Mouse (Mus musculus): ENCODE results near the gene Hs3st6. TPM values are rescaled to one million over a fixed set of nuclear protein-coding genes. Genes with fewer than 3 reads are reported as not detected.

The Hs3st6 gene
- polyA plus RNA-seq, 1 experiment, result 0.72 TPM

GRCm38 (mm10) chr17:24734513-24734912 is 18.3 kb upstream of the Hs3st6 start:
- Histone ChIP-seq H3K9me3 (replicated peaks; ENCODE audit: control insufficient read depth, insufficient read depth, low read length, poor library complexity, severe bottlenecking) (no peaks in the 10 kb centered on the region), H3K9ac (ENCODE audit: low read depth, poor library complexity, severe bottlenecking) (no peak overlapping the region), H3K4me3 (ENCODE audit: low read depth, low read length) (no peak overlapping the region), H3K36me3 (ENCODE audit: control insufficient read depth, insufficient read depth, low read length, poor library complexity, severe bottlenecking) (no peaks in the 10 kb centered on the region), H3K27me3 (ENCODE audit: control insufficient read depth, insufficient read depth, low read length, poor library complexity, severe bottlenecking) (no peaks in the 10 kb centered on the region), H3K4me1 (ENCODE audit: control insufficient read depth, insufficient read depth, low read length) (peaks cover 2% of the 10 kb centered on the region), H3K27ac (ENCODE audit: insufficient read depth, low read length) (no peak overlapping the region)
- TF ChIP-seq EP300 (IDR thresholded peaks at IDR 0.05; ENCODE audit: insufficient read depth, low read depth, low read length), result no peak
- TF ChIP-seq CTCF (IDR thresholded peaks at IDR 0.05; ENCODE audit: low read depth, low read length), result no peak
- no peak for TF ChIP-seq POLR2A (IDR thresholded peaks at IDR 0.05; ENCODE audit: insufficient read depth, low read length)

GRCm38 (mm10) chr17:24735446-24735845 is 17.3 kb upstream of the Hs3st6 start:
- Histone ChIP-seq H3K4me3 (ENCODE audit: low read depth, low read length) (no peak overlapping the region), H3K27ac (ENCODE audit: insufficient read depth, low read length) (0 out of 2 replicates have a peak overlapping the region, but pooled peaks have one; percentile 23), H3K36me3 (ENCODE audit: control insufficient read depth, insufficient read depth, low read length, poor library complexity, severe bottlenecking) (no peaks in the 10 kb centered on the region), H3K9me3 (replicated peaks; ENCODE audit: control insufficient read depth, insufficient read depth, low read length, poor library complexity, severe bottlenecking) (no peaks in the 10 kb centered on the region), H3K27me3 (ENCODE audit: control insufficient read depth, insufficient read depth, low read length, poor library complexity, severe bottlenecking) (no peaks in the 10 kb centered on the region), H3K9ac (ENCODE audit: low read depth, poor library complexity, severe bottlenecking) (peak overlapping the region; percentile 33; the same call in 1 of the 2 replicates), H3K4me1 (ENCODE audit: control insufficient read depth, insufficient read depth, low read length) (peaks cover 2% of the 10 kb centered on the region)
- no peak for TF ChIP-seq EP300 (IDR thresholded peaks at IDR 0.05; ENCODE audit: insufficient read depth, low read depth, low read length)
- no peak for TF ChIP-seq CTCF (IDR thresholded peaks at IDR 0.05; ENCODE audit: low read depth, low read length)
- TF ChIP-seq POLR2A (IDR thresholded peaks at IDR 0.05; ENCODE audit: insufficient read depth, low read length), result no peak

GRCm38 (mm10) chr17:24736330-24737051 is 16.3 kb upstream of the Hs3st6 start, which contains the start of gene Msrb1:
Gene Msrb1, plus strand, starts transcription at chr17:24736642.
- Histone ChIP-seq H3K4me1 (ENCODE audit: control insufficient read depth, insufficient read depth, low read length) (peaks cover 2% of the 10 kb centered on the region), H3K27ac (ENCODE audit: insufficient read depth, low read length) (0 out of 2 replicates have a peak within 1 kb of the TSS, but pooled peaks have one; percentile 23), H3K9me3 (replicated peaks; ENCODE audit: control insufficient read depth, insufficient read depth, low read length, poor library complexity, severe bottlenecking) (no peaks in the 10 kb centered on the region), H3K36me3 (ENCODE audit: control insufficient read depth, insufficient read depth, low read length, poor library complexity, severe bottlenecking) (no peaks in the 10 kb centered on the region), H3K9ac (ENCODE audit: low read depth, poor library complexity, severe bottlenecking) (peak within 1 kb of the TSS; percentile 33), H3K27me3 (ENCODE audit: control insufficient read depth, insufficient read depth, low read length, poor library complexity, severe bottlenecking) (no peaks in the 10 kb centered on the region), H3K4me3 (ENCODE audit: low read depth, low read length) (peak within 1 kb of the TSS; percentile 88)
- TF ChIP-seq POLR2A (IDR thresholded peaks at IDR 0.05; ENCODE audit: insufficient read depth, low read length) (peak; percentile 69), EP300 (IDR thresholded peaks at IDR 0.05; ENCODE audit: insufficient read depth, low read depth, low read length) (no peak)

- peaks cover 2% of the 10 kb centered on the region for H3K4me1 ChIP-seq (ENCODE audit: control insufficient read depth, insufficient read depth, low read length)
- TF ChIP-seq CTCF (IDR thresholded peaks at IDR 0.05; ENCODE audit: low read depth, low read length) (no peak), POLR2A (IDR thresholded peaks at IDR 0.05; ENCODE audit: insufficient read depth, low read length) (no peak), EP300 (IDR thresholded peaks at IDR 0.05; ENCODE audit: insufficient read depth, low read depth, low read length) (no peak)
- no peaks in the 10 kb centered on the region for H3K9me3 ChIP-seq (replicated peaks; ENCODE audit: control insufficient read depth, insufficient read depth, low read length, poor library complexity, severe bottlenecking)
- H3K36me3 ChIP-seq (ENCODE audit: control insufficient read depth, insufficient read depth, low read length, poor library complexity, severe bottlenecking), result no peaks in the 10 kb centered on the region
- H3K9ac ChIP-seq (ENCODE audit: low read depth, poor library complexity, severe bottlenecking), result peak overlapping the region; percentile 33
- H3K4me3 ChIP-seq (ENCODE audit: low read depth, low read length), result peak overlapping the region; percentile 88
- H3K27me3 ChIP-seq (ENCODE audit: control insufficient read depth, insufficient read depth, low read length, poor library complexity, severe bottlenecking), result no peaks in the 10 kb centered on the region
- no peak overlapping the region for H3K27ac ChIP-seq (ENCODE audit: insufficient read depth, low read length)
Measured at GRCm38 (mm10) chr17:24737135-24737810, 15.5 kb upstream of the Hs3st6 start.

- Histone ChIP-seq H3K9ac (ENCODE audit: low read depth, poor library complexity, severe bottlenecking) (no peak overlapping the region), H3K27ac (ENCODE audit: insufficient read depth, low read length) (no peak overlapping the region), H3K4me3 (ENCODE audit: low read depth, low read length) (no peak overlapping the region), H3K36me3 (ENCODE audit: control insufficient read depth, insufficient read depth, low read length, poor library complexity, severe bottlenecking) (no peaks in the 10 kb centered on the region), H3K9me3 (replicated peaks; ENCODE audit: control insufficient read depth, insufficient read depth, low read length, poor library complexity, severe bottlenecking) (no peaks in the 10 kb centered on the region), H3K4me1 (ENCODE audit: control insufficient read depth, insufficient read depth, low read length) (peaks cover under 1% of the 10 kb centered on the region), H3K27me3 (ENCODE audit: control insufficient read depth, insufficient read depth, low read length, poor library complexity, severe bottlenecking) (no peaks in the 10 kb centered on the region)
- no peak for TF ChIP-seq EP300 (IDR thresholded peaks at IDR 0.05; ENCODE audit: insufficient read depth, low read depth, low read length)
- TF ChIP-seq CTCF (IDR thresholded peaks at IDR 0.05; ENCODE audit: low read depth, low read length), result no peak
- no peak for TF ChIP-seq POLR2A (IDR thresholded peaks at IDR 0.05; ENCODE audit: insufficient read depth, low read length)
Measured at GRCm38 (mm10) chr17:24738238-24738637, 14.6 kb upstream of the Hs3st6 start.

- Histone ChIP-seq H3K36me3 (ENCODE audit: control insufficient read depth, insufficient read depth, low read length, poor library complexity, severe bottlenecking) (no peaks in the 10 kb centered on the region), H3K9me3 (replicated peaks; ENCODE audit: control insufficient read depth, insufficient read depth, low read length, poor library complexity, severe bottlenecking) (no peaks in the 10 kb centered on the region)
- no peak for TF ChIP-seq CTCF (IDR thresholded peaks at IDR 0.05; ENCODE audit: low read depth, low read length)
- TF ChIP-seq EP300 (IDR thresholded peaks at IDR 0.05; ENCODE audit: insufficient read depth, low read depth, low read length), result no peak
- TF ChIP-seq POLR2A (IDR thresholded peaks at IDR 0.05; ENCODE audit: insufficient read depth, low read length), result no peak
Measured at GRCm38 (mm10) chr17:24739926-24740325, 12.9 kb upstream of the Hs3st6 start.

More at GRCm38 (mm10) chr17:24739926-24740325, 12.9 kb upstream of the Hs3st6 start:
- Histone ChIP-seq H3K4me1 (ENCODE audit: control insufficient read depth, insufficient read depth, low read length) (no peaks in the 10 kb centered on the region), H3K27ac (ENCODE audit: insufficient read depth, low read length) (no peak overlapping the region), H3K27me3 (ENCODE audit: control insufficient read depth, insufficient read depth, low read length, poor library complexity, severe bottlenecking) (no peaks in the 10 kb centered on the region), H3K4me3 (ENCODE audit: low read depth, low read length) (no peak overlapping the region), H3K9ac (ENCODE audit: low read depth, poor library complexity, severe bottlenecking) (no peak overlapping the region)
